27 mouse cellular contexts compared by ENCODE assay signal in the genomic region with DNA sequence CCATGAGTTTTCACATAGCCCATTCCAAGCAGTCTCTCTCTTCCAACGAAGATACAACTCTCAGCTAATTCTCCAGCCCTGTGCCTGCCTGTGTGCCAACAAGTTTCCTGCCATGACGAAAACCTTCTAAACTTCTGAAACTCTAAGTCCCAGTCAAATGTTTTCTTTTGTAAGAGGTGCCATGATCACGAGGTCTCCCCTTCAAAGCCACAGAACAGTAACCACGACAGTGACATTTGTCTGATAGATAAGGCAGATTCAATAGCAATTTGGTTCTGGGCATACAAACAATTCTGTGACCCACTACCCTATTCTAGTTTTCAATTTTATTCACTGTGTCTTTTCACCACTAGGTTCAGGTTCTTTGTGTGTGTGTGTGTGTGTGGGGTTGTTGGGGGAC. TPM values are rescaled to one million over a fixed set of nuclear protein-coding genes. Genes with fewer than 3 reads are reported as not detected.
DNase-seq lines count a peak whose midpoint lies in the region; ATAC-seq lines count a peak whose summit lies in the region.
"Had no signal": no experiment of that assay in that cellular context is flagged by ENCODE, and none has a peak within 500 bp of the region (broad histone marks: within the 10 kb centered on the region; RNA-seq: fewer than 3 reads in every experiment).

No protein-coding gene starts in this region.

- ATAC-seq in heart, embryonic 16.5 days (replicated peaks; ENCODE audit: extremely low read depth, insufficient read depth, low FRiP score) = no peak
- no peak for ATAC-seq in hindbrain, embryonic 11.5 days (ENCODE audit: low FRiP score)
- ATAC-seq: activated CD4-positive, CD25-positive, alpha-beta regulatory T cell, adult 4 months; forebrain, embryonic 13.5 days; forebrain, embryonic 16.5 days; intestine, postnatal 0 days had no signal

- H3K36me3 ChIP-seq in heart, embryonic 16.5 days (ENCODE audit: control insufficient read depth, insufficient read depth) = no peaks in the 10 kb centered on the region
- no peaks in the 10 kb centered on the region for H3K36me3 ChIP-seq in hindbrain, embryonic 11.5 days (ENCODE audit: control insufficient read depth, insufficient read depth, low read length)

- DNase-seq in heart, adult 18-20 months = no peak
- DNase-seq in CD4-positive helper T cell, adult 2 months (ENCODE audit: low read depth, low spot score) = peak; percentile 17
- peak; percentile 13 for DNase-seq in T-cell, adult 2 months (ENCODE audit: low spot score)
- no peak for DNase-seq in hindbrain, embryonic 11.5 days (ENCODE audit: low spot score)
- no peak for DNase-seq in left cerebral cortex, adult 8-10 months (ENCODE audit: low spot score in 2 of 2)
- DNase-seq: adrenal gland, postnatal 10 days; adrenal gland, postnatal 36 days; cerebellum, adult 18-20 months; cerebellum, adult 9-10 months; cerebellum, postnatal 14 days; gastrocnemius, postnatal 10 days; gastrocnemius, postnatal 36 days; heart, adult 11 months; heart, postnatal 10 days; heart, postnatal 4 days; kidney, adult 2 months had no signal

- H3K4me2 ChIP-seq in heart, embryonic 16.5 days (ENCODE audit: low read depth, low read length) = no peak overlapping the region
- H3K4me2 ChIP-seq in hindbrain, embryonic 11.5 days (replicated peaks; ENCODE audit: low read depth, low read length) = no peak overlapping the region
- H3K4me2 ChIP-seq: forebrain, embryonic 13.5 days; hindbrain, embryonic 12.5 days; hindbrain, embryonic 15.5 days had no signal

- H3K9ac ChIP-seq in heart, embryonic 16.5 days (ENCODE audit: low read length) = no peak overlapping the region
- no peak overlapping the region for H3K9ac ChIP-seq in hindbrain, embryonic 11.5 days (ENCODE audit: low read depth, low read length)
- H3K9ac ChIP-seq: forebrain, embryonic 13.5 days; hindbrain, embryonic 12.5 days; hindbrain, embryonic 15.5 days had no signal

- peaks cover 9% of the 10 kb centered on the region for H3K4me1 ChIP-seq in heart, embryonic 16.5 days (ENCODE audit: control insufficient read depth, insufficient read depth, low read length)
- no peaks in the 10 kb centered on the region for H3K4me1 ChIP-seq in hindbrain, embryonic 11.5 days (replicated peaks; ENCODE audit: control insufficient read depth, insufficient read depth, low read length)
- H3K4me1 ChIP-seq: forebrain, embryonic 10.5 days; forebrain, embryonic 13.5 days; hindbrain, embryonic 12.5 days; hindbrain, embryonic 15.5 days had no signal

- 52% methylated on average over 4 of the region's 4 CpGs for WGBS in heart, embryonic 16.5 days
- WGBS in hindbrain, embryonic 11.5 days = 89% methylated on average over 4 of the region's 4 CpGs

- H3K9me3 ChIP-seq in heart, embryonic 16.5 days (replicated peaks; ENCODE audit: control insufficient read depth, low read length) = no peaks in the 10 kb centered on the region
- no peaks in the 10 kb centered on the region for H3K9me3 ChIP-seq in hindbrain, embryonic 11.5 days (ENCODE audit: control insufficient read depth, low read length)
- H3K9me3 ChIP-seq: forebrain, embryonic 10.5 days; forebrain, embryonic 13.5 days; G1E; heart, embryonic 10.5 days; hindbrain, embryonic 12.5 days; hindbrain, embryonic 15.5 days had no signal

- no peaks in the 10 kb centered on the region for H3K27me3 ChIP-seq in heart, embryonic 16.5 days (ENCODE audit: control insufficient read depth, insufficient read depth, low read length)
- no peaks in the 10 kb centered on the region for H3K27me3 ChIP-seq in hindbrain, embryonic 11.5 days (ENCODE audit: control insufficient read depth, insufficient read depth, low read length)
- H3K27me3 ChIP-seq: CH12.LX; forebrain, embryonic 13.5 days; hindbrain, embryonic 12.5 days; hindbrain, embryonic 15.5 days had no signal

- no peak overlapping the region for H3K4me3 ChIP-seq in heart, embryonic 16.5 days (ENCODE audit: low read length)
- no peak overlapping the region for H3K4me3 ChIP-seq in hindbrain, embryonic 11.5 days (ENCODE audit: low read depth, low read length)
- H3K4me3 ChIP-seq: forebrain, embryonic 10.5 days; forebrain, embryonic 13.5 days; heart, embryonic 10.5 days; hindbrain, embryonic 12.5 days; hindbrain, embryonic 15.5 days had no signal

- H3K27ac ChIP-seq in heart, embryonic 16.5 days (ENCODE audit: low read length) = 0 out of 2 replicates have a peak overlapping the region, but pooled peaks have one; percentile 11
- H3K27ac ChIP-seq in hindbrain, embryonic 11.5 days (ENCODE audit: low read depth, low read length) = no peak overlapping the region
- H3K27ac ChIP-seq: forebrain, embryonic 10.5 days; forebrain, embryonic 13.5 days; heart, embryonic 10.5 days; hindbrain, embryonic 12.5 days; hindbrain, embryonic 15.5 days had no signal

RNA-seq across cellular contexts. Expression of a gene that starts 21.0 kb away (rescaled TPM):
- polyA plus RNA-seq in heart, embryonic 16.5 days (2015; fragmentation: Nextera tagmentation; extraction: Ambion mirVana) = 45.6 and 46.9 TPM in 2 replicates
- 10 to 100 TPM; 40.6 to 42.7 TPM for total RNA-seq in heart, adult 18-20 months (2021)
- 41.6 and 49.1 TPM in 2 replicates for polyA plus RNA-seq in hindbrain, embryonic 11.5 days (2014; fragmentation: Nextera tagmentation; extraction: Ambion mirVana)
- total RNA-seq in left cerebral cortex, adult 8-10 months (2022) = 10 to 100 TPM; 51.8 to 55.6 (median 54.2) TPM

RNA-seq across cellular contexts. Expression of a gene that starts 30.7 kb away (rescaled TPM):
- 20.1 and 22.0 TPM in 2 replicates for polyA plus RNA-seq in heart, embryonic 16.5 days (2015; fragmentation: Nextera tagmentation; extraction: Ambion mirVana)
- 10 to 100 TPM; 12.6 to 14.0 TPM for total RNA-seq in heart, adult 18-20 months (2021)
- polyA plus RNA-seq in hindbrain, embryonic 11.5 days (2014; fragmentation: Nextera tagmentation; extraction: Ambion mirVana) = 6.7 and 8.6 TPM in 2 replicates
- total RNA-seq in left cerebral cortex, adult 8-10 months (2022) = 10 to 100 TPM; 87.5 to 98.6 (median 93.9) TPM

RNA-seq across cellular contexts. Expression of a gene that starts 33.7 kb away (rescaled TPM):
- 88.0 and 91.4 TPM in 2 replicates for polyA plus RNA-seq in heart, embryonic 16.5 days (2015; fragmentation: Nextera tagmentation; extraction: Ambion mirVana)
- total RNA-seq in heart, adult 18-20 months (2021) = 100 to 1,000 TPM; 214 to 233 TPM
- polyA plus RNA-seq in hindbrain, embryonic 11.5 days (2014; fragmentation: Nextera tagmentation; extraction: Ambion mirVana) = 22.8 and 27.5 TPM in 2 replicates
- total RNA-seq in left cerebral cortex, adult 8-10 months (2022) = 10 to 100 TPM; 11.1 to 15.8 (median 13.6) TPM

RNA-seq across cellular contexts. Expression of a gene that starts 49.6 kb away (rescaled TPM):
- 48.3 and 61.0 TPM in 2 replicates for polyA plus RNA-seq in heart, embryonic 16.5 days (2015; fragmentation: Nextera tagmentation; extraction: Ambion mirVana)
- total RNA-seq in heart, adult 18-20 months (2021) = 10 to 100 TPM; 10.9 to 12.6 TPM
- 114 and 124 TPM in 2 replicates for polyA plus RNA-seq in hindbrain, embryonic 11.5 days (2014; fragmentation: Nextera tagmentation; extraction: Ambion mirVana)
- 100 to 1,000 TPM; 129 to 151 (median 133) TPM for total RNA-seq in left cerebral cortex, adult 8-10 months (2022)

RNA-seq across cellular contexts. Expression of a gene that starts 58.5 kb away (rescaled TPM):
- polyA plus RNA-seq in heart, embryonic 16.5 days (2015; fragmentation: Nextera tagmentation; extraction: Ambion mirVana) = 83.3 and 83.6 TPM in 2 replicates
- 10 to 100 TPM; 21.3 to 21.9 TPM for total RNA-seq in heart, adult 18-20 months (2021)
- 175 and 177 TPM in 2 replicates for polyA plus RNA-seq in hindbrain, embryonic 11.5 days (2014; fragmentation: Nextera tagmentation; extraction: Ambion mirVana)
- total RNA-seq in left cerebral cortex, adult 8-10 months (2022) = 10 to 100 TPM; 68.8 to 86.5 (median 73.5) TPM

Comparison
In these comparisons a context has a peak if more than half of its experiments do, and no peak if none do; other contexts are left out.
1. DNase-seq: peak in CD4-positive helper T cell, adult 2 months (single experiment) and T-cell, adult 2 months (single experiment); none in heart, adult 18-20 months (0 of 2), hindbrain, embryonic 11.5 days (single experiment) and left cerebral cortex, adult 8-10 months (0 of 2).
2. RNA of a gene that starts 30.7 kb away (total RNA-seq): 87.5 to 98.6 TPM in left cerebral cortex, adult 8-10 months; 12.6 to 14.0 TPM in heart, adult 18-20 months; every median in the first group is over 4 times any median in the second.
3. RNA of a gene that starts 33.7 kb away (total RNA-seq): 214 to 233 TPM in heart, adult 18-20 months; 11.1 to 15.8 TPM in left cerebral cortex, adult 8-10 months; every median in the first group is over 10 times any median in the second.